Mouse (Mus musculus): ENCODE data around the gene Sys1. TPM values are rescaled to one million over a fixed set of nuclear protein-coding genes. Genes with fewer than 3 reads are reported as not detected.

The Sys1 gene
- total RNA-seq, 2 experiments from 2014 or later = 20.2 to 52.3 TPM

DNA sequence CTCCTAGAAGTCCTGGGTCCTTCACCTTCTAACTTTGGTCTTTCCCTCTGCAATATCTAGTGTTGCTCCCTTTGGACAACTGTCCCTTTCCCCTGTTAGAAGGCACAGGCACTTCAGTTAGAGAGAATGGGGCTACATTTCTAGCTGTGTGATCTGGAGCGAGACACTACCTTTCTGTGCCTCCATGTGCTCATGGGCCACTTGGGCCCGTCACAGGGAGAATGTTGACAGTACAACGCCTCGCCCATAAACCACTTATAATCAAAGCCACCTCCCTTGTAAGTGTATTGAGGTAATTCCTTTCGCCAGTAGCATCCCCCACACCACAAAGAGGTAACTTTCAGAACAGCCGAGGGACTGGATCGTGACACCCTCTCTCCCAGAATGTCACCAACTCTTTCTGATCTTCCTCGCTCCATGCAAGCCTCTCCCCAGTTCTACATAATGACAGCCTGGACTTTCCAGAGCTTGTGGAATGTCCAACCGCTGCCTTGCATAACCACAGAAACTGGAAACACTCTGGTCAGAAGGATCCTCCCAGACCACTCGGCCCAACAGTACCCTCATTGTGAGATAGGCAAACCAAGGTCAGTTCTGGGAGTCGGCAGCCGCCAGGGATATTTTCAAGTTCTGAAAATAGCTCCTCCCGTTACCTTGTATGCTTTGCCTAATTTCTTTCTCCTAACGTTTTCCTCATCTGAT, 7.3 kb upstream of the Sys1 start:
- ATAC-seq (ENCODE audit: poor library complexity, severe bottlenecking) = no peak

DNA sequence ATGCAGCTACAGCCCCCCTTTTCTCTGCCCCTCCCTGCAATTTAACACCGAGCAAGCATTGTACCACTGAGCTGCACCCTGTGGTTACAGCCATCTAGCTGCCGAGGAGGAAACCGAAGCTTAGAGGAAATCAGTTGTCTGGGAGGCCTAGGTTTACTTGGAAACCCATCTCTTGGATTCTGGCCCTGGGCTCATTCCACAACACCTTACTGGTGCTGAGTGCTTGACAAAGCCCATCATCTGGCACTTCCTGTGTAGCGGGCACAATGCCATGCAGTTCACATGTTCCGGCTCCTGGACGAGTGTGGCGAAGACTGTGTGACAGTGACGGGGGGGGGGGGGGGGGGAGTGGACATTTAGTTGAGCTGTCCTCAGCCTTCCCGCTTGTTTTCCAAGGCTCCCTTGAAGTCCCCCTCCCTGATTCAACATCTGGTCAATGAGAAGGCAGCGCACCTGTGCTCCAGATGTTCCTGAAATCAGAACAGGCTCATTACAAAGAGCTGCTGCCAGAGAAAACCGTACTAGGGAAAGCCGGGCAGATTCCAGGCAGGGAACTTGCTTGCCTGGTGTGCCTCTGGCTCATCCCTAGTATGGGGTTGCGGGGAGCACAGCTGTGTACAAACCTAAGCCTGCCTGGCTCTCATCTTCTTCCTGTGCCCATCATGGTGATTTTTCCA, 4.6 kb upstream of the Sys1 start:
- ATAC-seq (ENCODE audit: poor library complexity, severe bottlenecking) = no peak

- ATAC-seq (ENCODE audit: poor library complexity, severe bottlenecking) = no peak
Observed at GRCm38 (mm10) chr2:164453047-164453757, 3.6 kb upstream of the Sys1 start.

- ATAC-seq (ENCODE audit: poor library complexity, severe bottlenecking) = no peak
Observed at GRCm38 (mm10) chr2:164453887-164454500, 2.8 kb upstream of the Sys1 start.

DNA sequence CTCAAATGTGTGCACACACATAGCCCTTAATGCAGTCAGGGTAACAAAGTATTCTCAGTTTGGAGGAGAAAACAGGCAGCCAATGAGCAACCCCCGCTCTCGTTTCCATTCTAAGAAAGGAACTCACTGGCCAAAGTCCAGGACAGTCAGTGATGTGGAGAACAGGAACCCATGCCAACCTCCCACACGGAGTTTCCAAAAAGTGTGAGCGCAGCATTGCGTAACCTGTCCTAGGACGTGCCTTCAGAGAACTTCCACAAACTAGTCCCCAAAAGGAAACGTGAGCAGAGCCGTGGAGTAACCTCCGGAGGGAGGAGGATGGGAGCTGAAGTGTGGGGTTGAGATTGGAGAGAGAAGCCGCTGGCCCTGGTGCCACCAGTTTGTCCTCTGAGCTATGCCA, 1.9 kb upstream of the Sys1 start:
- peak; percentile 81 for ATAC-seq (ENCODE audit: poor library complexity, severe bottlenecking)

GRCm38 (mm10) chr2:164455421-164456190, 1.2 kb upstream of the Sys1 start:
- ATAC-seq (ENCODE audit: poor library complexity, severe bottlenecking) = no peak

GRCm38 (mm10) chr2:164456413-164456812, 351 bp upstream of the Sys1 start:
- ATAC-seq (ENCODE audit: poor library complexity, severe bottlenecking) = no peak

GRCm38 (mm10) chr2:164457942-164458341, 1.2 kb downstream of the Sys1 start:
- no peak for ATAC-seq (ENCODE audit: poor library complexity, severe bottlenecking)

DNA sequence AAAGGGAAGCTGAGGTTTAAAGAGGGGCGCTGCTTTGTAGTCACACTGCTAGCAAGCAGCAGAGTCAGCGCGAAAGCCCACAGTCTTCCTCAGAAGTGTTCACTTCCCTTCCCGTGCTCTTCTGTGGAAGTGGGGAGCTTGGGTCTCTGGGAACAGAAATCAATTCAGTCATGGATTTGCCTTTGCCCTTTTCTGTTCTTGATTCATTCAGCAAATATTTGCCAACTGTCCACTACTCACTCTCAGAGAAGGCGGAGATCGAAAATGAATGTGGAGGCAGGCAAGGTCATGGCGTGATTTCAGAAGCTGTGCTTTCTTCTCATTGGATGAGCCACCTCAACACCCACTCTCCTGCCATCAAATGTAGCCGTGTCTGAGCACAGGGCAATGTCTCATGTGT, 1.8 kb downstream of the Sys1 start:
- ATAC-seq (ENCODE audit: poor library complexity, severe bottlenecking) = no peak

GRCm38 (mm10) chr2:164460745-164461551, 4.2 kb downstream of the Sys1 start, which contains the start of gene Gm20458:
Gene Gm20458, plus strand, starts transcription at chr2:164460967.
- ATAC-seq (ENCODE audit: poor library complexity, severe bottlenecking) = peak; percentile 95

- no peak for ATAC-seq (ENCODE audit: poor library complexity, severe bottlenecking)
Observed at GRCm38 (mm10) chr2:164465161-164465560, 8.4 kb downstream of the Sys1 start.

DNA sequence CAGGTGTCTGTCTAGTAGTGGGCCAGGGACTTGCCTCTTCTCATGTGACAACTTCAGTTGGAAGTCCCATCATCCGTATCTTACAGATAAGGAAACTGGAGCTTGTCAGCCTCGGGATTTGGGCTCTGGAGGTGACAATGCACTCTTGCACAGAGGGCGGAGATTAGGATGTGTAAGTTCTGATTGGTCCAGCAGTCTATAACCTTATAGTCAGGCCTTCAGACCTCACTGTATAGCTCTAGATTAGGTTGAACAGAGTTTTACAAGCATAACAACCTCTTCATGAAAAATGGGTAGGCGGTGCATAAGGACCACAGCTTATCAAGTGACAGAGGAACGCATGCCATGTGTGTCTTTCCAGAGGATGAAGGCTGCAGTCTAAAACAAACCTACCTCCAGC, 10.0 kb downstream of the Sys1 start:
- no peak for ATAC-seq (ENCODE audit: poor library complexity, severe bottlenecking)

DNA sequence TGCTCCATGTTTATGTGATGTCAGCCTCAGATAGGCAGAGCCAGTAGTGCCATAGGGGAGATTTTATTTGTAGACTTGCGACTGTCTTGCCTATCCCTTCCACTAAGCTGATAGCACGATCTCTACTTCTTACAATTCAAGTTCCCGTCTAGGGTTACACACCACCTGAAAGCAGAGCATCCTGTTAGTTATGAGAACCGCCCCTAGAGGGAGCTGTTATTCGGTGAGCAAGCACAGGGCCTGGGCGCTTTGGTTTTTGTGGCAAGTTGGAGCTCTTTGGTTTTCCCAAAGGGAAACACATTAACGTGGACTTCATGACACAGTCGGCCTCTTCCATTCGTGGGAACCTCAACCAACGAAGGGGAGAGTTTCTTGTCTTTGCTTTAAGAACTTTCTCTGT, 13.5 kb downstream of the Sys1 start:
- peak; percentile 82 for ATAC-seq (ENCODE audit: poor library complexity, severe bottlenecking)

- no peak for ATAC-seq (ENCODE audit: poor library complexity, severe bottlenecking)
Observed at GRCm38 (mm10) chr2:164473624-164474023, 16.9 kb downstream of the Sys1 start, which contains the start of gene Trp53tg5. Gene Trp53tg5, minus strand, starts transcription at chr2:164473724.

- ATAC-seq (ENCODE audit: poor library complexity, severe bottlenecking) = peak; percentile 25; the same call in 1 of the 2 replicates
Observed at GRCm38 (mm10) chr2:164485681-164486257, 29.0 kb downstream of the Sys1 start, which contains the start of gene Dbndd2. Gene Dbndd2, plus strand, starts transcription at chr2:164486106.

DNA sequence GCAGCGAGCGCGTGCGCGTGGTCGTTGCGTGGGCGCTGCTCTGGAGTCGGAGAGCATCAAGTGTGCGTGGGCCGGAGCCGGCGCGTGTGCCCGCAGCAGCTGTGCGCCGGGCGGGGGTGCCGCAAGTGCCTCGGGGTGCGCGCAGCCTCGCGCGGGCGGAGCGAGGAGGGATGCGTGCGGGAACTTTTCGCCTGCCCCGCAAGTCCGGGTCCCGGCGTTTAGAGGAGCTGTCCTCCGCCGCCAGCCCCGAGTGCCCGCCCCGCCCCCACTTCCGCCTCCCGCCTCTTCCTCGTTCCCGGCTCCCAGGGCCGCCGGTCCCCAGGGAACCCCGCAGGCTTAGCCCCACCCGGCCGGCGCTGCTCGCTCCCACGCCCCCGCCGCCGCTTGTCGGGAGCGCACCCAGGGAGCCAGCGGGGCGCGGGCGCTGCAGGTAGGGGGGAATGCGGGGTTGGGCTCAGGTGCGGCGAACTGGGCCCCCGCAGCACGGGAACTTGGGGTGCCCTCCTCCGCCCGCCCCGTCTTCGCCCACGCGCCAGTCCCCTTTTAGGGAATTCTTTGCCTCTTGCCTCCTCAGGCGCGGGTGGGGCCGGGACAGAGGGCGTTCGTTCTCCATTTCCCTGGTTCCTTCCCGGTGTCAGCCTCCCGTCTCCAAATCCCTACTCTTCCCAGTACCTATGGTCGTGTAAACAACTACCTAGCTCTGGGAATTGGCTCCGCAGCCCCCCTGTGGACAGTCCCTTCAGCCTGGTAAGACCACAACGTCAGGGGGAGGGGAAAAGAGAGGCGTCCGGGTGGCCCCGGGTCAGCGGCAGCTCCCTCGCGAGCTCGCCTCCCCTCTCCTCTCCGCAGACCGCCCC, 29.7 kb downstream of the Sys1 start:
- peak; percentile 36 for ATAC-seq (ENCODE audit: poor library complexity, severe bottlenecking)

DNA sequence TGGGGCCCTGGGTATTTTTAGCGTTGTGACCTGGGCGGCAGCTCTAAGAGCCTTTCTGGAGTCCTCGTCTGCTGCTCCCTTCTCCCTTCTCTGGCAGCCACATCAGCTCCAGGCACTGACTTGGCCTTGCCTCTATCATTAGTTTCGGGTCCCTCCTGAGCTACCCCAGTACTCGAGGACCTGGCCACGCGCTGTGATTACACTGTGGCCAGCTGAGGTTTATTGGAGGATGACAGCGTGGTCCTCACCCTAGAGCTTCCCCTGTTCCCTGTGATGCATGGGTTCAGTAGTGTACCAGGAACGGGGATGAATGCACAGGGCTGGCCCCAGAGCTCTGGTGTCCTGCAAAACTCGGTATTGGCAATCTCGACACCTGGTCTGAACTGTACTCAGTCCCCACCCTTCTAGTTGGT, 30.4 kb downstream of the Sys1 start:
- ATAC-seq (ENCODE audit: poor library complexity, severe bottlenecking) = peak; percentile 17; the same call in 1 of the 2 replicates

GRCm38 (mm10) chr2:164487812-164488211, 31.0 kb downstream of the Sys1 start:
- ATAC-seq (ENCODE audit: poor library complexity, severe bottlenecking) = no peak
